Mouse (Mus musculus) E14TG2a.4 (cell line): Measurements from ENCODE around the gene Fam129b.

ENCODE experiments used
- H3K27me3 ChIP-seq: 2 replicates; pipeline ENCODE4 v1.6.1; 2014; ENCODE audit warnings: low read length, control low read depth; ENCODE audit not compliant: insufficient read depth
- H3K36me3 ChIP-seq: 2 replicates; pipeline ENCODE4 v1.6.1; 2014; ENCODE audit warnings: low read length, control low read depth; ENCODE audit not compliant: insufficient read depth
- H3K4me1 ChIP-seq: replicated peaks from 2 replicates; pipeline ENCODE4 v1.6.1; 2014; ENCODE audit warnings: low read depth, low read length, control low read depth
- H3K4me3 ChIP-seq: replicated peaks from 2 replicates; pipeline ENCODE4 v1.5.1; 2014; ENCODE audit warnings: mild to moderate bottlenecking, low read length
- H3K9me3 ChIP-seq: 2 replicates; pipeline ENCODE4 v1.6.1; 2014; ENCODE audit warnings: low read length, control low read depth
- CTCF ChIP-seq: conservative IDR thresholded peaks from 2 replicates; pipeline ENCODE4 v1.5.1; 2014; ENCODE audit warnings: low read length
- NANOG ChIP-seq: IDR thresholded peaks from 2 replicates; pipeline ENCODE4 v1.6.1; 2014; ENCODE audit warnings: borderline replicate concordance, low read length, mixed read lengths
- POU5F1 ChIP-seq: IDR thresholded peaks from 2 replicates; pipeline ENCODE4 v1.6.1; 2014; ENCODE audit warnings: low read length, borderline replicate concordance

The Fam129b gene

GRCm38 (mm10) chr2:32904637-32905036 is 28.7 kb downstream of the Fam129b start:
- Histone ChIP-seq H3K4me1 (peaks cover 95% of the 10 kb centered on the region), H3K27me3 (no peaks in the 10 kb centered on the region), H3K4me3 (no peak overlapping the region), H3K9me3 (no peaks in the 10 kb centered on the region), H3K36me3 (peaks cover 60% of the 10 kb centered on the region)
- TF ChIP-seq CTCF = no peak

DNA sequence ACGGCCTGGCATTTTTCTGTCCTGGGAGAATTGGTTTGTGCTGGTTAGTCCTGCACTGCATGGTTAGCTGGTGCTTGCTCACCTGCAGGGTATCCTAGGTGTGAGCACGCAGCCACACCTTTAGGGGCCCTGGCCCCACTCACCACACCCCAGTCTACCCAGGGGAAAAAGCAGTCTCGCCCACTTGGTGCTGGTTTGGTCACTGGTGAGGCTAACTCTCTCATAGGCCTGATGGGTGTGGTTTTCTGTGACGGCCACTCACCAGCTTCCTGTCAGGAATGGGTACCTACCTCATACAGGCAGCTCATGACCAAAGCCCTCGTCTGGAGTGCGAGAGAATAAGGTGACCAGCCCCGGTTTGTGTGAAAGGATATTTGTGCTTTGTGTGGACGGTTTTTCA is 29.4 kb downstream of the Fam129b start:
- peaks cover 60% of the 10 kb centered on the region for H3K36me3 ChIP-seq
- H3K9me3 ChIP-seq = no peaks in the 10 kb centered on the region
- no peak overlapping the region for H3K4me3 ChIP-seq
- no peak for TF ChIP-seq POU5F1
- TF ChIP-seq NANOG = no peak
- no peak for TF ChIP-seq CTCF
- H3K4me1 ChIP-seq = peaks cover 95% of the 10 kb centered on the region
- no peaks in the 10 kb centered on the region for H3K27me3 ChIP-seq

DNA sequence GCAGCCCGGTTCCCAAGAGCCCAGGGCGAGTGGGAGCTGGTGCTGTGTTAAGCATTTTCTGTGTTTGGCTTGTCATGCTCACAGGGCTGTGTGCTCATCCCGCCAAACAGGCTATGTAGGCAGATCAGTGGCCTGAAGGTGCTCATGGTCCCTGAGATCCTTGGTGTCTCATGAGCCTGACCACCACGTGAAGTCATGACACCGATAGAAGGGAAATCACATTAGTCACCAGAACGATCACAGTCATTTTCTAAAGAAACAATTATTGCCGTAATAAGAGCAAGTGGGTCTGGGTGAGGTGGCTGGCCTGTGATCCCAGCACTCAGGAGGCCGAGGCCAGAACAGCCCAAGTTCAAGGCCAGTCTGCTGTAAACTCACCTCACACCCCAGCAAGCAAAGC is 31.5 kb downstream of the Fam129b start:
- no peak for TF ChIP-seq CTCF
- no peak for TF ChIP-seq POU5F1
- TF ChIP-seq NANOG = no peak
- peaks cover 95% of the 10 kb centered on the region for H3K4me1 ChIP-seq
- H3K4me3 ChIP-seq = peak overlapping the region; percentile 48

GRCm38 (mm10) chr2:32908272-32908671 is 32.4 kb downstream of the Fam129b start:
- peaks cover 97% of the 10 kb centered on the region for H3K4me1 ChIP-seq
- H3K4me3 ChIP-seq = peak overlapping the region; percentile 48
- TF ChIP-seq NANOG = no peak
- TF ChIP-seq CTCF = no peak
- TF ChIP-seq POU5F1 = no peak
- H3K27me3 ChIP-seq = no peaks in the 10 kb centered on the region
- no peaks in the 10 kb centered on the region for H3K9me3 ChIP-seq
- H3K36me3 ChIP-seq = peaks cover 70% of the 10 kb centered on the region

More for the DNA sequence above, 31.5 kb downstream of the Fam129b start:
- Histone ChIP-seq H3K36me3 (peaks cover 65% of the 10 kb centered on the region), H3K9me3 (no peaks in the 10 kb centered on the region), H3K27me3 (no peaks in the 10 kb centered on the region)

DNA sequence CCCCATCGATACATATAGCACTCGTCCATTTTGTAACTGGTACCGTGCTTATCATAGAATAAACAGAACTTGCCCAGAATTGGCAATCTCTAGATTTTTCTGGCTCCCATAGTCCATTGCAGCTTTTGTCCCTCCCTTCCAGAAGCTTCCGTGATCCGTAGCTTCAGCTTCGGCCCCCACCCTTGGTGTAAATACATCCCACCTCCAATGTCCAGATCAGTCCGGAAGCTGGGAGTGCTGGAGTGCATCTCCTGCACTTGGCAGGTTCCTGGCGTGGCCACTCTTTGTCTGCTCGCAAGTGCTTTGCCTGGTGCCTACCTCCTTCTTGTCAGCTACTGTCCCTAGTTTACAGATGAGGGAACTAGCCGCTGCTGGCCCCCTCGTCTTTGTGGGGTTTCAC is 32.9 kb downstream of the Fam129b start:
- Histone ChIP-seq H3K9me3 (no peaks in the 10 kb centered on the region), H3K4me1 (peaks cover 97% of the 10 kb centered on the region), H3K4me3 (peak overlapping the region; percentile 48), H3K36me3 (peaks cover 69% of the 10 kb centered on the region), H3K27me3 (no peaks in the 10 kb centered on the region)
- TF ChIP-seq POU5F1 = no peak
- no peak for TF ChIP-seq CTCF
- no peak for TF ChIP-seq NANOG

DNA sequence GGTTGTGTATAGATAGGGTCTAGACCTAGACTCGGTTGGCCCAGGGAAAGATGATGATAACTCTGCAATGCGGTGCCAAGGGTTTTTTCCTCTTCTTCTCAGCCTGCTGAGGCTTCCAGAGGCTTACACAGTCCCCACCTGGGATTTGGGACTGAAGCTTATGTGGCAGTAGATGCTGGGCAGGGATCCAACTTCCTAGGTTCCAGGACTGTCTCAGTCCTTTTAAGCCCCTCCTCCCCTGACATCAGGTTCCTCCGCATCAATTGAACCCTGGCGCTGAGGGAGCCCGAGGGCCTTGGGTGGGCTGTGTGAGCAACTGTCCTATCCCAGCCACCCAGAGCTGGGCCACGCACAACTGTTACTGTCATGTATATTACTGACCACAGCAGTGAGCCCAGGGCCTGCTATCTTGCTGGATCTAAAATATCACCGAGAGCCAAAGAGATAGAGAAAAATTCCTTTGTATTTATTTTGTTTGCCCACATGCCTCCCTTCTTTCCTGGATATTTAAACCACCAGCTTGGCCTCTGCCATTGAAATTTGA is 35.8 kb downstream of the Fam129b start:
- TF ChIP-seq CTCF (no peak), POU5F1 (no peak), NANOG (no peak)
- peak overlapping the region; percentile 17; the same call in 1 of the 2 replicates for H3K4me3 ChIP-seq
- peaks cover 96% of the 10 kb centered on the region for H3K4me1 ChIP-seq
- peaks cover 69% of the 10 kb centered on the region for H3K36me3 ChIP-seq
- H3K9me3 ChIP-seq = no peaks in the 10 kb centered on the region
- H3K27me3 ChIP-seq = no peaks in the 10 kb centered on the region

GRCm38 (mm10) chr2:32912210-32912804 is 36.4 kb downstream of the Fam129b start:
- TF ChIP-seq POU5F1 (no peak), CTCF (peak; percentile 100), NANOG (no peak)

GRCm38 (mm10) chr2:32914362-32914761 is 38.4 kb downstream of the Fam129b start:
- no peaks in the 10 kb centered on the region for H3K9me3 ChIP-seq
- no peaks in the 10 kb centered on the region for H3K27me3 ChIP-seq
- TF ChIP-seq POU5F1 (no peak), CTCF (no peak), NANOG (no peak)
- peak overlapping the region; percentile 39; the same call in 1 of the 2 replicates for H3K4me3 ChIP-seq
- H3K4me1 ChIP-seq = peaks cover 97% of the 10 kb centered on the region
- H3K36me3 ChIP-seq = peaks cover 89% of the 10 kb centered on the region

More at GRCm38 (mm10) chr2:32912210-32912804, 36.4 kb downstream of the Fam129b start:
- Histone ChIP-seq H3K9me3 (no peaks in the 10 kb centered on the region), H3K4me3 (no peak overlapping the region), H3K4me1 (peaks cover 96% of the 10 kb centered on the region), H3K27me3 (no peaks in the 10 kb centered on the region), H3K36me3 (peaks cover 74% of the 10 kb centered on the region)
